Mouse (Mus musculus): ENCODE measurements around the gene Mecom. TPM values are rescaled to one million over a fixed set of nuclear protein-coding genes. Genes with fewer than 3 reads are reported as not detected.

The Mecom gene
- polyA plus RNA-seq, 1 experiment: not detected

GRCm38 (mm10) chr3:30160346-30160745 lies 387.5 kb downstream of the Mecom start:
- no peak for TF ChIP-seq GATA1 (IDR thresholded peaks at IDR 0.05; ENCODE audit: low read length)

- TF ChIP-seq GATA1 (IDR thresholded peaks at IDR 0.05; ENCODE audit: low read length): no peak
Measured at GRCm38 (mm10) chr3:30157128-30157670, 390.6 kb downstream of the Mecom start.

DNA sequence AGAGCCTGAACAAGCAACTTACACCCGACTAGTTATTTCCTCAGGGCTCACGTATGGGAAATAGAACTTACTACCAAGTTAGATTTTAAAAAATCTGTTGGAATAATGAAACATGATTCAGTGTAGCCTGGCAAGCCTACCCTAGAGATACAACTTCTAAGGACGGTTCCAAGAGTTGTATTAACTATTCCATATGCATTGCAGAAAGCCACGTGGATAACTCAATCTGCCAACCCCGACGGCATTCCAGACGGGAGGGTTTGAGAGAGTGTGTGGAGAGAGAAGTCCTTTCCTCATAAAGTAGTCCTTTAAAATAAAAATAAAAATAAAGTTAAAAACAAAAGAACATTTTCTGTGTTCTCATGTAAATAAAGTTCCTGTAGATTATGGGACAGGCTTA lies 393.4 kb downstream of the Mecom start:
- no peak for TF ChIP-seq GATA1 (IDR thresholded peaks at IDR 0.05; ENCODE audit: low read length)

DNA sequence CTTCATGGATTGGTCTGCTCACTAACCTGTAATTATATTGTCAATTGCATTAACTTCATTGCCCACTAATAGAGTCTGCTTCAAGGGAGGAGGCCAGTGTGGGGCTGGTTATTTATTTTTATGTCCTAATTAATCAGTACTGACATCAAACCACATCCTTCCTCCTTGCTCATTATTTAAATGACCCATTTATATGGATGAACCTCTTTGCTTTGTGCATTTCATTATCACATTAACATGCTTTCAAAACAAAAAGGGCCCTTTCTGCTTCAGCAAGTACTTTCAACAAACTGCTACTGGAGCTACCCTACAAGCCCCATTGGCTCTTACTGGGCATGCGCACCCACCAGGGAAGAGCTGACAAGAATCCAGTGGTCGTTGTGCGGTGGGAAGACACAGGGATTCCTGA lies 393.9 kb downstream of the Mecom start:
- no peak for TF ChIP-seq GATA1 (IDR thresholded peaks at IDR 0.05; ENCODE audit: low read length)

GRCm38 (mm10) chr3:30150071-30150470 lies 397.7 kb downstream of the Mecom start:
- TF ChIP-seq GATA1 (IDR thresholded peaks at IDR 0.05; ENCODE audit: low read length): no peak

DNA sequence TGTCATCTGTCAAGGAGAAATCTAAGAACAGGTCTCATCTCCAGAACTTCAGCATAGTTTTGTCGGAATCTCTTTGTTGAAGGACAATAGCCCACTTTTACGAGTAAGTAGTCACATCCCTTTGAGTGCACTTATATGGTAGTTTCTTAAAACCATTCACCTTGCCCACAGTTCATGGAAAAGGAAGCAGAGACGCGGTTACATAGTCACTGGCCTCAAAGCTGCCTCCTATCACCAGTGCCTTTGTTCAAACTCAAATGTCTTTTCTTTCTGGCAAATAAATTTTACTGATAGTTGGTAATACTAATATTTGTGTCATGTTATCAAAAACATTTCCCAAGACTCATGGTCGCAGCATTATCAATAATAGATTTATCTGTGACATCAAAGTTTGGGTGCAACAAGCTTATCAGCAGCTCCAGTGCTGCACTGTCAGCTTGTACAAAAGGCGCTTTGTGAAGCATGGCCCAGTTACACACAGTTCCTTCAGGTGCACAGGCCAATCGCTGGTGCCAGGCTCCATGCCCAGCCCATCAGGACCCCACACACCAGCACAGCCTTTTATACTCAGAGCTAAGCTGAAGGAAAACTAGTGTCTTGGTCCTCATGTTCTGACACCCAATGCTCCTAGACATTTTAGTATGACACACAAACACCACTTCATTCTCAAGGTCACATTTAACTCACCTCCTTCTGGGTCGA lies 399.3 kb downstream of the Mecom start:
- no peak for TF ChIP-seq GATA1 (IDR thresholded peaks at IDR 0.05; ENCODE audit: low read length)

GRCm38 (mm10) chr3:30145051-30145450 lies 402.8 kb downstream of the Mecom start:
- no peak for TF ChIP-seq GATA1 (IDR thresholded peaks at IDR 0.05; ENCODE audit: low read length)

DNA sequence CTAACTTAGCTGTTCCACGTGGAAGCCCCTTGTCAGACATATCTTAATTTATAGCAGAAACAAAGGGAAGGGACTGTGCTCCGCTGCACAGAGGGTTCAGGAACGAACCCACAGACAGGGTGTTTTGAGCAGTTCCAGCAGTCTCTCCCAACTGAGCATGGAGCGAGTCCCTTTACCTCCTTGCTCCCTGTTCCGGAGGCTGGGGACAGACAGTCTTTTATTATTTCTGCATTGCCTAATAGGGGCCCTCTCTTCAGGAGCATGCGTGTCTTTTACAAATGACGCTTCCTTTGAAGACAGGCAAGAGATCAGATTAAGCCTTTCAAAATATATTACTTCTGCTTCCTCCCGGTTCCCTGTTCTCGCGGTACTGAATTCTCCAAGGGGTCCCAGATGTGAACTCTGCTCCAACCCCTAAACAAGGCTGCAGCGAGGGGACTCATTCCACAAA lies 403.8 kb downstream of the Mecom start:
- no peak for TF ChIP-seq GATA1 (IDR thresholded peaks at IDR 0.05; ENCODE audit: low read length)

GRCm38 (mm10) chr3:30143440-30143839 lies 404.4 kb downstream of the Mecom start:
- no peak for TF ChIP-seq GATA1 (IDR thresholded peaks at IDR 0.05; ENCODE audit: low read length)

- TF ChIP-seq GATA1 (IDR thresholded peaks at IDR 0.05; ENCODE audit: low read length): no peak
Measured at GRCm38 (mm10) chr3:30140349-30140748, 407.5 kb downstream of the Mecom start.

DNA sequence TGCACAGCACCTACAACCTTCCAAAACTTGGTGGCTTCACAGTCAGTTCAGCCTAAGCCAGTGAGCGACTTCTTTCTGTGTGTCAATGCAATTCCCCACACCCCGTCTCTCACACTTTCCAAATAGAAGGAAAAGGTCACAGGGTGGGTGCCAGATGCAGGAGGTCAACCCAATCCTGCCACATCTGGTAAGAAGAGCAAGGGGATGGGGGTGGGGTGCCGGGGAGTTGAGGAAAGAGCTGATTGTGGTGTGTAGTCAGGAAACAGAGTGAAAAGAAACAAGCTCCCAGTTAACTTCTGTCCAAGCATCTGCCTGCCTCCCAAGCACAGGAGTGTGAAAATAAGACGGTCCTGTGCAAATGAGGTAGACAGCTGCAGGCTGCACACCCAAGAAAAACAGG lies 408.1 kb downstream of the Mecom start:
- no peak for TF ChIP-seq GATA1 (IDR thresholded peaks at IDR 0.05; ENCODE audit: low read length)

DNA sequence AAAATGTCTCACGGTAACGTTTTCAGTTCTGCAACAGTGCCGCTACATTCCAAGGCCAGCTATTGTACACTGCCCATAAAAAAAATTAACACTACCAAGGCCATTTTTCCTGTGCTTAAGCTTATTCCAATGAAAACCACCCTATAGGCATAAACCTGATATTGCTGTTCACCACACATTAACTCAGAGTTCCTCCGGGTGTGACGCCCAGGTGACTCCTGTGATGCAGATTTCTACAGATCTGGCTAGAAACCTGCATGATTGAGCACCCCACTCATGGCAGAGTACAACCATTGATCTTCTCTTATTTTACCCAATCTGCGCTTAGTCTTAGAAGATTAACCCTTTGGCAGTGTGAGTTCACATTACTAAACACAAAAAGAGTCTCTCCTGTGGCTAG lies 409.2 kb downstream of the Mecom start:
- TF ChIP-seq GATA1 (IDR thresholded peaks at IDR 0.05; ENCODE audit: low read length): no peak

DNA sequence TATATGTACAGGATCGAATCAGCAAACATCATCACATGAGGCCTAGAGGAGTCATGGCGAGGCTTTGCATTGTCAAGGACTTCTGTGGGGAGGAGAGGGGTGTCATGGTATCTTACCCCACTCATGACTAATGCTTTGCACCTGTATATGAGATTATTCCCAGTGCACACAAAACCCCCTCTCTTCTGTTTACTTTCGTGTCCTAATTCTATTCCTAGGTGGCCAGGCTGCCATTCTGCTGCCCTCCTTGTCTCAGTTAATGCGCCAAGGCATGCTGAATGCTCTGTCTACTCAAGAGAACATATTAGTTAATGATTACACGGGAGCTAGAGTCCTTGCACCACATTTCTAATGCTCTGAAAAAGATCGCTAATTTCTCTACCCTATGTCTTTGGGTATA lies 412.0 kb downstream of the Mecom start:
- no peak for TF ChIP-seq GATA1 (IDR thresholded peaks at IDR 0.05; ENCODE audit: low read length)

GRCm38 (mm10) chr3:30135119-30135518 lies 412.7 kb downstream of the Mecom start:
- no peak for TF ChIP-seq GATA1 (IDR thresholded peaks at IDR 0.05; ENCODE audit: low read length)

- TF ChIP-seq GATA1 (IDR thresholded peaks at IDR 0.05; ENCODE audit: low read length): no peak
Measured at GRCm38 (mm10) chr3:30132981-30133380, 414.8 kb downstream of the Mecom start.

GRCm38 (mm10) chr3:30132370-30132769 lies 415.4 kb downstream of the Mecom start:
- no peak for TF ChIP-seq GATA1 (IDR thresholded peaks at IDR 0.05; ENCODE audit: low read length)

GRCm38 (mm10) chr3:30130495-30130894 lies 417.3 kb downstream of the Mecom start:
- no peak for TF ChIP-seq GATA1 (IDR thresholded peaks at IDR 0.05; ENCODE audit: low read length)
